ENCODE assay signal across 8 mouse cellular contexts in the genomic region with DNA sequence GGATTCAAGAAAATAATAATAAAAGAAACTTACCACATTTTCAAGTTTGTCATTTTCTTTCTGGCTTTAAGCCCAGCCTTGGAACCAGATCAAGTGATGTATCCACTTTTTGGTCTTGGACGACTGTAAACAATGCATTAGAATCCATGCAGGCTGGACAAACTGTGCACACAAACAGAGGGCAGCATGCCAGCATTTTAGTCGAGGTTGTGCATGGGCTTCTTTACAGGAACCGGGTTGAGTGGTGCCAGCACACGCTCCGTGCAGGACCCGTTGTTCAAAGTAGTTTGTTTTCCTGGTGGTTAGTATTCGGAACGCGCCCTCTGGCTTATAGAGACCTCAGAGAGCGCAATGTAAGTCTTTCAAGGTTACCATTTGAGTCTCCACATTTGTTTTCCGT. TPM values are rescaled to one million over a fixed set of nuclear protein-coding genes. Genes with fewer than 3 reads are reported as not detected.
DNase-seq lines count a peak whose midpoint lies in the region; ATAC-seq lines count a peak whose summit lies in the region.

No protein-coding gene starts in this region.

- WGBS in embryonic facial prominence, embryonic 14.5 days, result 65% methylated on average over 11 of the region's 11 CpGs
- 87% methylated on average over 11 of the region's 11 CpGs for WGBS in embryonic facial prominence, embryonic 10.5 days

- no peak for ATAC-seq in embryonic facial prominence, embryonic 14.5 days (ENCODE audit: low read depth)

- peak; percentile 64 for DNase-seq in embryonic facial prominence, embryonic 14.5 days (ENCODE audit: low spot score)
- no peak for DNase-seq in embryonic facial prominence, embryonic 10.5 days (ENCODE audit: low spot score)
- DNase-seq in kidney, postnatal 25 days, result peak; percentile 73
- DNase-seq in kidney, adult 9 months, result no peak
- peak; percentile 76 for DNase-seq in adipocyte (ENCODE audit: low spot score)
- DNase-seq in kidney, postnatal 4 days, result peak; percentile 34 to 55
- no peak for DNase-seq in T-cell, adult 2 months (ENCODE audit: low spot score)
- DNase-seq in thymus, postnatal 25 days, result no peak

- H3K36me3 ChIP-seq in embryonic facial prominence, embryonic 14.5 days (ENCODE audit: control insufficient read depth, insufficient read depth, low read length), result no peaks in the 10 kb centered on the region
- H3K36me3 ChIP-seq in embryonic facial prominence, embryonic 10.5 days (replicated peaks), result no peaks in the 10 kb centered on the region

- H3K9ac ChIP-seq in embryonic facial prominence, embryonic 14.5 days (ENCODE audit: low read depth, low read length), result no peak overlapping the region

- H3K4me3 ChIP-seq in embryonic facial prominence, embryonic 14.5 days (ENCODE audit: low read depth, low read length), result no peak overlapping the region
- no peak overlapping the region for H3K4me3 ChIP-seq in embryonic facial prominence, embryonic 10.5 days

- H3K9me3 ChIP-seq in embryonic facial prominence, embryonic 14.5 days (ENCODE audit: control insufficient read depth, low read length), result no peaks in the 10 kb centered on the region
- no peaks in the 10 kb centered on the region for H3K9me3 ChIP-seq in embryonic facial prominence, embryonic 10.5 days

- no peak overlapping the region for H3K27ac ChIP-seq in embryonic facial prominence, embryonic 14.5 days (replicated peaks; ENCODE audit: low read depth, low read length)
- no peak overlapping the region for H3K27ac ChIP-seq in embryonic facial prominence, embryonic 10.5 days (replicated peaks)

- no peaks in the 10 kb centered on the region for H3K27me3 ChIP-seq in embryonic facial prominence, embryonic 14.5 days (replicated peaks; ENCODE audit: control insufficient read depth, insufficient read depth, low read length)
- H3K27me3 ChIP-seq in embryonic facial prominence, embryonic 10.5 days (replicated peaks; ENCODE audit: low read depth, poor library complexity, severe bottlenecking), result no peaks in the 10 kb centered on the region

- peaks cover 3% of the 10 kb centered on the region; the same call in 1 of the 2 replicates for H3K4me1 ChIP-seq in embryonic facial prominence, embryonic 14.5 days (ENCODE audit: control insufficient read depth, insufficient read depth, low read length)
- H3K4me1 ChIP-seq in embryonic facial prominence, embryonic 10.5 days, result no peaks in the 10 kb centered on the region

- H3K4me2 ChIP-seq in embryonic facial prominence, embryonic 14.5 days (ENCODE audit: low read depth, low read length), result no peak overlapping the region

RNA-seq across cellular contexts. Expression of gene Plcb1, which starts 30.5 kb away (rescaled TPM):
- polyA plus RNA-seq in embryonic facial prominence, embryonic 14.5 days (2014; fragmentation: Nextera tagmentation; extraction: Ambion mirVana), result 8.7 and 13.0 TPM in 2 replicates
- polyA plus RNA-seq in embryonic facial prominence, embryonic 10.5 days (2016; fragmentation: Nextera tagmentation; extraction: Ambion mirVana), result 4.6 and 6.0 TPM in 2 replicates

Comparison
In these comparisons a context has a peak if more than half of its experiments do, and no peak if none do; other contexts are left out.
1. DNase-seq: peak in embryonic facial prominence, embryonic 14.5 days (single experiment), kidney, postnatal 25 days (2 of 2), adipocyte (single experiment) and kidney, postnatal 4 days (2 of 2); none in embryonic facial prominence, embryonic 10.5 days (single experiment), kidney, adult 9 months (single experiment), T-cell, adult 2 months (single experiment) and thymus, postnatal 25 days (single experiment).